Mouse (Mus musculus): ENCODE measurements around the gene Syncrip. TPM values are rescaled to one million over a fixed set of nuclear protein-coding genes. Genes with fewer than 3 reads are reported as not detected.

Syncrip gene
- polyA plus RNA-seq, 1 experiment from 2014 or later, result 70.1 TPM

- no peaks in the 10 kb centered on the region for H3K27me3 ChIP-seq (ENCODE audit: control insufficient read depth, insufficient read depth, low read length)
Observed at GRCm38 (mm10) chr9:88522569-88523334, 40.4 kb upstream of the Syncrip start.

GRCm38 (mm10) chr9:88521961-88522568 is 39.7 kb upstream of the Syncrip start:
- no peaks in the 10 kb centered on the region for H3K9me3 ChIP-seq (replicated peaks; ENCODE audit: control insufficient read depth, low read length)
- H3K4me1 ChIP-seq (ENCODE audit: control insufficient read depth, insufficient read depth, low read length), result peaks cover 11% of the 10 kb centered on the region
- no peak for ATAC-seq (replicated peaks; ENCODE audit: insufficient number of reproducible peaks, low FRiP score, low TSS enrichment)
- peak overlapping the region; percentile 89 for H3K9ac ChIP-seq (ENCODE audit: low read depth, low read length)
- peak overlapping the region; percentile 60 for H3K4me3 ChIP-seq (ENCODE audit: low read depth, low read length)
- under 1% methylated on average over 10 of the region's 10 CpGs for WGBS (ENCODE audit: insufficient replicate concordance)
- peak overlapping the region; percentile 74 for H3K27ac ChIP-seq (ENCODE audit: low read depth, low read length)
- H3K27me3 ChIP-seq (ENCODE audit: control insufficient read depth, insufficient read depth, low read length), result no peaks in the 10 kb centered on the region
- peaks cover 8% of the 10 kb centered on the region for H3K36me3 ChIP-seq (ENCODE audit: control insufficient read depth, insufficient read depth, low read length)
- H3K4me2 ChIP-seq, result peak overlapping the region; percentile 94

More at GRCm38 (mm10) chr9:88522569-88523334, 40.4 kb upstream of the Syncrip start:
- Histone ChIP-seq H3K4me1 (ENCODE audit: control insufficient read depth, insufficient read depth, low read length) (peaks cover 11% of the 10 kb centered on the region), H3K27ac (ENCODE audit: low read depth, low read length) (peak overlapping the region; percentile 74), H3K9ac (ENCODE audit: low read depth, low read length) (peak overlapping the region; percentile 89), H3K4me3 (ENCODE audit: low read depth, low read length) (peak overlapping the region; percentile 60), H3K9me3 (replicated peaks; ENCODE audit: control insufficient read depth, low read length) (no peaks in the 10 kb centered on the region), H3K36me3 (ENCODE audit: control insufficient read depth, insufficient read depth, low read length) (peaks cover 8% of the 10 kb centered on the region), H3K4me2 (peak overlapping the region; percentile 94)
- ATAC-seq (replicated peaks; ENCODE audit: insufficient number of reproducible peaks, low FRiP score, low TSS enrichment), result peak; percentile 89
- 1% methylated on average over 69 of the region's 69 CpGs for WGBS (ENCODE audit: insufficient replicate concordance)

- peaks cover 11% of the 10 kb centered on the region for H3K4me1 ChIP-seq (ENCODE audit: control insufficient read depth, insufficient read depth, low read length)
- no peak overlapping the region for H3K27ac ChIP-seq (ENCODE audit: low read depth, low read length)
- no peak for ATAC-seq (replicated peaks; ENCODE audit: insufficient number of reproducible peaks, low FRiP score, low TSS enrichment)
- peak overlapping the region; percentile 89; the same call in 1 of the 2 replicates for H3K9ac ChIP-seq (ENCODE audit: low read depth, low read length)
- H3K4me3 ChIP-seq (ENCODE audit: low read depth, low read length), result peak overlapping the region; percentile 60
- peaks cover 8% of the 10 kb centered on the region for H3K36me3 ChIP-seq (ENCODE audit: control insufficient read depth, insufficient read depth, low read length)
- no peaks in the 10 kb centered on the region for H3K27me3 ChIP-seq (ENCODE audit: control insufficient read depth, insufficient read depth, low read length)
- peak overlapping the region; percentile 94 for H3K4me2 ChIP-seq
- H3K9me3 ChIP-seq (replicated peaks; ENCODE audit: control insufficient read depth, low read length), result no peaks in the 10 kb centered on the region
- 29% methylated on average over 4 of the region's 4 CpGs for WGBS (ENCODE audit: insufficient replicate concordance)
Observed at GRCm38 (mm10) chr9:88520849-88521483, 38.6 kb upstream of the Syncrip start.

DNA sequence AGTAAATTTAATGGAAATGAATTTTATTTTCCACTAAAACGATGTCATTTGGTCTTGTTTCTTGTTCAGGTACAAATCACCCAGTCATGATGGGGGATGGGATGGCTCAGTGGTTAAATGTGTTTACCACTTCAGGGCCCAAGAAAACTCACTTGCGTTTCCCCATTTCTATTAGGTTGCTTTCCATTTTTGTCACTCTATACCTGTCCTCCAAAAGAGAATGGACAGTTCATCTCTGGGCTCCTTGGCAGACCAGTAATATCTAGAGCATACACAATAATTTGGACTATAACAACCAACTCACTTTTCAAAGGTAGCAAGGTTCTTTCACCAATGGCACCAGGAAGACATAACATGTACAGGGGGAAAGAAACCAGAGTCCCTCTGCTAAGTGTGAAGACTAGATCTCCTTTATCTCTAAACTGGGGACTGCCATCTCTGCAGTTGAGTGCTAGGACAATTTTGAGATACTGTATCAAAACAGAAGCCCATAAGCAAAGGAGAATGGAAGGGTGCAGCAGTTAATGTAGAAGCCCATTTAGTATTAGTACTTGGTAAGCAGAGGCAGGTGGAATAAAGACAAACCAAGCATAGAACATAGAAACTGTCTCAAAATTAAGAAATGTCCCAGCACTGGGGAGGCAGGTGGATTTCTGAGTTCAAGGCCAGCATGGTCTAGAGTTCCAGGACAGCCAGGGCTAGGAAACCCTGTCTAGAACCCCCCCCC is 37.9 kb upstream of the Syncrip start:
- no peak for ATAC-seq (replicated peaks; ENCODE audit: insufficient number of reproducible peaks, low FRiP score, low TSS enrichment)
- H3K27me3 ChIP-seq (ENCODE audit: control insufficient read depth, insufficient read depth, low read length), result no peaks in the 10 kb centered on the region
- peaks cover 11% of the 10 kb centered on the region for H3K4me1 ChIP-seq (ENCODE audit: control insufficient read depth, insufficient read depth, low read length)
- H3K9ac ChIP-seq (ENCODE audit: low read depth, low read length), result no peak overlapping the region
- H3K36me3 ChIP-seq (ENCODE audit: control insufficient read depth, insufficient read depth, low read length), result peaks cover 8% of the 10 kb centered on the region
- H3K4me2 ChIP-seq, result peak overlapping the region; percentile 94
- H3K27ac ChIP-seq (ENCODE audit: low read depth, low read length), result no peak overlapping the region
- peak overlapping the region; percentile 60 for H3K4me3 ChIP-seq (ENCODE audit: low read depth, low read length)
- no peaks in the 10 kb centered on the region for H3K9me3 ChIP-seq (replicated peaks; ENCODE audit: control insufficient read depth, low read length)
- WGBS (ENCODE audit: insufficient replicate concordance), result 22% methylated on average over 2 of the region's 2 CpGs

- H3K4me2 ChIP-seq, result no peak overlapping the region
- no peak overlapping the region for H3K27ac ChIP-seq (ENCODE audit: low read depth, low read length)
- H3K9me3 ChIP-seq (replicated peaks; ENCODE audit: control insufficient read depth, low read length), result no peaks in the 10 kb centered on the region
- H3K36me3 ChIP-seq (ENCODE audit: control insufficient read depth, insufficient read depth, low read length), result peaks cover 8% of the 10 kb centered on the region
- H3K9ac ChIP-seq (ENCODE audit: low read depth, low read length), result no peak overlapping the region
- H3K4me3 ChIP-seq (ENCODE audit: low read depth, low read length), result no peak overlapping the region
- no peaks in the 10 kb centered on the region for H3K27me3 ChIP-seq (ENCODE audit: control insufficient read depth, insufficient read depth, low read length)
- peaks cover 11% of the 10 kb centered on the region for H3K4me1 ChIP-seq (ENCODE audit: control insufficient read depth, insufficient read depth, low read length)
- ATAC-seq (replicated peaks; ENCODE audit: insufficient number of reproducible peaks, low FRiP score, low TSS enrichment), result no peak
Observed at GRCm38 (mm10) chr9:88519390-88520121, 37.2 kb upstream of the Syncrip start.

GRCm38 (mm10) chr9:88516361-88516995 is 34.1 kb upstream of the Syncrip start:
- H3K27me3 ChIP-seq (ENCODE audit: control insufficient read depth, insufficient read depth, low read length), result no peaks in the 10 kb centered on the region
- no peak overlapping the region for H3K4me3 ChIP-seq (ENCODE audit: low read depth, low read length)
- no peak overlapping the region for H3K9ac ChIP-seq (ENCODE audit: low read depth, low read length)
- ATAC-seq (replicated peaks; ENCODE audit: insufficient number of reproducible peaks, low FRiP score, low TSS enrichment), result no peak
- no peak overlapping the region for H3K4me2 ChIP-seq
- WGBS (ENCODE audit: insufficient replicate concordance), result 74% methylated on average over 3 of the region's 3 CpGs
- H3K36me3 ChIP-seq (ENCODE audit: control insufficient read depth, insufficient read depth, low read length), result peaks cover 8% of the 10 kb centered on the region
- H3K9me3 ChIP-seq (replicated peaks; ENCODE audit: control insufficient read depth, low read length), result no peaks in the 10 kb centered on the region
- H3K4me1 ChIP-seq (ENCODE audit: control insufficient read depth, insufficient read depth, low read length), result peaks cover 11% of the 10 kb centered on the region
- no peak overlapping the region for H3K27ac ChIP-seq (ENCODE audit: low read depth, low read length)

- Histone ChIP-seq H3K4me2 (no peak overlapping the region), H3K27me3 (ENCODE audit: control insufficient read depth, insufficient read depth, low read length) (no peaks in the 10 kb centered on the region), H3K9me3 (replicated peaks; ENCODE audit: control insufficient read depth, low read length) (no peaks in the 10 kb centered on the region), H3K36me3 (ENCODE audit: control insufficient read depth, insufficient read depth, low read length) (peaks cover 6% of the 10 kb centered on the region), H3K4me3 (ENCODE audit: low read depth, low read length) (no peak overlapping the region), H3K27ac (ENCODE audit: low read depth, low read length) (no peak overlapping the region), H3K4me1 (ENCODE audit: control insufficient read depth, insufficient read depth, low read length) (peaks cover 3% of the 10 kb centered on the region), H3K9ac (ENCODE audit: low read depth, low read length) (no peak overlapping the region)
- ATAC-seq (replicated peaks; ENCODE audit: insufficient number of reproducible peaks, low FRiP score, low TSS enrichment), result no peak
- WGBS (ENCODE audit: insufficient replicate concordance), result 78% methylated on average over 1 of the region's 1 CpGs
Observed at GRCm38 (mm10) chr9:88515546-88515945, 33.2 kb upstream of the Syncrip start.
